Mouse (Mus musculus) left cerebral cortex, adult 11 months (tissue): ENCODE measurements around the gene Mrpl51.

Experiments used
- DNase-seq: peaks from one replicate; pipeline ENCODE4 v3.0.0; 2022; ENCODE audit warnings: low spot score

Gene Mrpl51

GRCm38 (mm10) chr6:125191332-125192015 is at the start of gene Mrpl51, which contains the start of gene Ncapd2:
Mrpl51 (plus strand) TSS chr6:125191801.
Ncapd2 (minus strand) TSS chr6:125191701.
- peak; percentile 94 for DNase-seq

- DNase-seq, result no peak
These were observed 49.2 kb upstream of the Mrpl51 start for GRCm38 (mm10) chr6:125142436-125142835.

DNA sequence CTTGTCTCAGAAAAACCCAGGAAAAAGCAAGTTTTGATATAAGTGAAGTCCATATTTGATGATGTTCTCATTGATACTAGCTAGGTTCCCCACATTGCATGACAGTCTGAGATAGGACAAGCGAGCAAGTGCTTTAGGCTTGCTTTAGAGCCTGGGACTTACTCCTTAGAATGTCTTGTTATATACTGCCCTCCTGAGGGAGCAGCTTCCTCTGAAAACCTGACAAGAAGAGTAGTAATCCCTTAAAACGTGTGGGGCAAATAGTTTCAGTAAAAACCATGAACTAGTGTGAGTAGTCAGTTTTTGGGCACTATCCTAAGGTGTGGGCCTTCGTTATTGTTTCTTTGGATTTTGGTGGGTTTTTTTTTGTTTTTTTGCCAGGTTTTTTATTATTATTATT is 48.5 kb upstream of the Mrpl51 start:
- DNase-seq, result no peak

GRCm38 (mm10) chr6:125143904-125144303 is 47.7 kb upstream of the Mrpl51 start:
- DNase-seq, result no peak

- DNase-seq, result peak; percentile 95
These were observed 46.6 kb upstream of the Mrpl51 start, which contains the start of gene Iffo1 for GRCm38 (mm10) chr6:125145001-125145400. Iffo1 (plus strand) TSS chr6:125145241.

- DNase-seq, result no peak
These were observed 46.1 kb upstream of the Mrpl51 start for GRCm38 (mm10) chr6:125145479-125145951.

GRCm38 (mm10) chr6:125146148-125146547 is 45.5 kb upstream of the Mrpl51 start:
- DNase-seq, result no peak

DNA sequence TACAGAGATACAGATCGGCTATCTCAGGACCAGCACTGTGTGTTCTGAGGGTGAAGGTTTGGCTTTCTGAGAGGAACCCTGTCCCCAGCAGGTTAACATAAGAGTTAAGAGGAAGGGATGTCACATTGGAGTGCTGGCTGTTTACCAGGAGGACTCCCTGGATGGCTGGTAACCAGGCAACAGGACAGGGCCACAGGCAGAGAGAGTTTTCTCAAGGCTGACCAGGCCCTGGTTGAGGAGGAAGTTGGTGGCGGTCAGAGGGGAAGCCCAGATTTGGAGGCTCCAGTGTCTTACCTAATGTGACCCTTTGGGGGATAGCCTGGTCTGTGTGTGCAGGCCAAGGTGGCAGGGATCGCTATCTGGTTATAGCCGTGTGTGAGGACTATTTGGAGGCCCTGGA is 44.8 kb upstream of the Mrpl51 start:
- no peak for DNase-seq

DNA sequence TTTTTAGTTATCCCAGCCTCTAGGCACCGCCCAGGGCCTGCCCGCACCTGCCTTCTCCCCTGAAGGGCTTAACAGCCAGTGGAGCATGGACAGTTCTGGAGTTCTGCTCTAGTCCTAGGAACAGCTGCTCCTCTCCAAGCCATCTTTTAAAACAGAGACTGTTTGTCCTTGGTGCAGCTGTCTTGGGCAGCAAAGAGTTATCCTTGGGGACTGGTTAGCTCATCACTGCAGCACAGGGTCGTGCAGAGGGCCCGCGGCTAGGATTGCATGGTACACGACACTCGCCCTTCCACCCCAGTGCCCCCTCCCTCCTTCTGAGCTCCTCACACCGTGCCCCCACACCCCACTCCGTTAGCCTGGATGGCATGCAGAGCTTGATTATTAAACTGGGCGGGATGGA is 44.3 kb upstream of the Mrpl51 start:
- no peak for DNase-seq

DNA sequence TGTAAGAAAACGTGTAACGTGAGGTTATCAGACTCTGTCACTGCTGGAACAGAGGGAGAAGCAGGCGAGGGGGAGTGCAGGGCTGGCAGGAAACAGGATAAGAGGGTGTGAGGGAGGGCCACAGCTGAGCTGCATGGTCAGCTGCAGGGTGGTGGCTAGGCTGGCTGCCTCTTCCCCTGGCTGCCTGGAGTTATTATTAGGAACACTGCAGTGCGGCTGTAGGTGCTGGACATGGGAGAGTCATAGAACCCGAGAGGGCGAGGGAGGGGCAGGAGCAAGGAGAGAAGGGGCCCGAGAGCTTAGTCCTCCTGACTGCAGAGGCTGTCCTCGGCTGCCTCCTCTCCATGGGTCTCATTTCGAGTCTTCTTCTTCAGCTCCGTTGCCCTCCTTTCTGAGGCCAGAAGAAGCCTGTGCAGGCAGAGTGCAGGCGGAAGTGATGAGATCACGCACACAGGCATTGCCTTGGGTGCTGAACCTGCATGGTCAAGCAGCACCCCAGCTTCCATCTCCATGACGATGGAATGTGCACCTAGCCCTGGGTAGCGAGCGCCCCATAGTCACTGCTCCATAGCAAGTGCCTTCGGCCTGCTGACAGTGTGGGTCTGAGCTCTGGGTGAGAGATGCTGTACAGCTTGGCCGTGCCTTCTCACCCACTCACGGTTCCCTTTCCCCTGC is 43.2 kb upstream of the Mrpl51 start:
- DNase-seq, result no peak

DNA sequence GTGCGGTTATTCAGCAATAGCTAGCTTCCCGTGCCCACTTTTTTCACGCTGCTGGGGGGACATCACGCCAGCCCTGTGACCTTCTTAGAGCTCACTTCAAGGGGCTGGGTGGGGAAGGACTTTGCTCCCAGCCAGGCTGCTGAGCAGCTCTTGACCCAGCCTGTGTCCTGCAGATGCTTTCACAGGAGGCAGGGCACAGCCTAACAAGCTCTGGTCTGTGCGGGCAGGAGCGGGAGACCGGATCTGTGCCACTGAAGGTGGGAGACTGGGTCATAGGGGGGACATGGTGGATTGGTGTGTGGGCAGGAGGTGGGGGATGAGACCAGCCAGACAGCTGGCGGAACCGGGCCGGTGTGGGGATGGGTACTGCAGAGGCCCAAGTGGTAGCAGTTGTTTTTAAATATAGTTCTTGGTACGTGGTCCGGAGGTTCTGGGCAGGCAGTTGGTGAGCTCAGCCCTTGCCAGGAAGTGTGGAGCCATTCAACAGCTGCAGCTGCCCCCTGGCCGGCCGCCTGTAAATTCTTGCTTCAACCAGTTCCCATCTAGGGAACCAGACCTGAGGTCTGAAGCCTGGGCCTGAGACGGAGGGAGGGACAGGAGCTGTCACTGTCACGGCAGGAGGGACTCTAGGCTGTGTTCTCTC is 42.6 kb upstream of the Mrpl51 start:
- DNase-seq, result no peak

DNA sequence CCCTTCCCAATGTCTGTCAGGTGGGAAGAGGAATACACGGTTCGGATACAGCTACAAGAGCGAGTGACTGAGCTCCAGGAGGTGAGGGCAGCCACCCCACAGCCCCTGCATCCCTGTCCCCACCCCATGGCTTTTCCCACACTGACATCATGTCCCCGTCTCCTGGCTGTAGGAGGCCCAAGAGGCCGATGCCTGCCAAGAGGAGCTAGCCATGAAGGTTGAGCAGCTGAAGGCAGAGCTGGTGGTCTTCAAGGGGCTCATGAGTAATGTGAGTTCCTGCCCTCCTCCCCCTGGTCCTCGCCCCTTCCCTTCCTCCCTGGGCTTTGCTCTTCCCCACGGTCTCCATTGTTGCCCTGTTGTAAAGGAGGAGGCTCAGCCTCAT is 42.0 kb upstream of the Mrpl51 start:
- no peak for DNase-seq

GRCm38 (mm10) chr6:125152212-125153017 is 39.2 kb upstream of the Mrpl51 start:
- no peak for DNase-seq

- no peak for DNase-seq
These were observed 38.6 kb upstream of the Mrpl51 start for GRCm38 (mm10) chr6:125153018-125153389.

GRCm38 (mm10) chr6:125153682-125154081 is 37.9 kb upstream of the Mrpl51 start:
- no peak for DNase-seq

DNA sequence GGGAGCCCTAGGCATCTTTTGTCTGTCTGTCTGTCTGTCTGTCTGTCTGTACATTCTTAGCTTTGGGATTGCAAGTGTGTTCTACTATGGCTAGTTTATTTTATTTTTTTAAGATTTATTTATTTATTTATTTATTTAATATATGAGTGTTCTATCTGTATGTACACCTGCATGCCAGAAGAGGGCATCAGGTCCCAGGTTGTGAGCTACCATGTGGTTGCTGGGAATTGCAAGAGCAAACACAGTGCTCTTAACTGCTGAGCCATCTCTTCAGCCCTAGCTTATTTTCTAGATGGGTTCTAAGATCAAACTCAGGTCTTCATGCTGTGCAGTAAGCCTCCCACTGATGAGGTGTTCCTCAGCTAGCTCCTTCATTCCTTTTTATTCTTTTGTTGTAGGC is 37.1 kb upstream of the Mrpl51 start:
- no peak for DNase-seq

- no peak for DNase-seq
These were observed 36.3 kb upstream of the Mrpl51 start for GRCm38 (mm10) chr6:125155262-125155661.

DNA sequence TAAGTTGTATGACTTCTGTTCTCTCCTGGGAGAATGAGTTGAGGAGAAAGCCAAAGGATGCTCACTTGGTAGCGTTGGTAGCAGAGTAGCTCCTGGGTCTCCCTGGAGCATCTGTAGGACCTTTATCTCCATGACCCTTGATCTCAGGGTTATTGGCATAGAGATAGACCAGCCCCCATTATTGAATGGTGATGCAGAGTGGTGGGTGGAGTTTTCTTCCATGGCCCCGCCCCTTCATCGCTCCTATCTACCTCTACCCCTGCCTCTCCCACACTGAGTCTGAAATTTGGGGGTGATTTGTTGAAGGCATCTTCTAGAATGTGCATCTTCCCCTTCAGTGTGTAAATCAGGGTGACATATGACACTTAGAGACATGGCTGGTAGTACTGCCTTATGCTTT is 35.1 kb upstream of the Mrpl51 start:
- no peak for DNase-seq

GRCm38 (mm10) chr6:125156903-125157614 is 34.5 kb upstream of the Mrpl51 start:
- DNase-seq, result no peak

- no peak for DNase-seq
These were observed 32.6 kb upstream of the Mrpl51 start for GRCm38 (mm10) chr6:125158944-125159492.
